Mouse (Mus musculus) liver, postnatal 0 days (tissue): ENCODE measurements at regions not wholly inside any gene's neighbourhood (a gene's known extent, or its start where the extent isn't known, plus 50 kb on each side); places are given as distances from the start of the nearest gene placed in this dataset.

ENCODE experiments used
- CTCF ChIP-seq: sonication (generic); IDR thresholded peaks from 2 replicates; pipeline ENCODE4 v1.5.1; 2016; ENCODE audit warnings: antibody characterized with exemption, low read depth
- EP300 ChIP-seq: IDR thresholded peaks from 2 replicates; pipeline ENCODE4 v1.6.1; 2016; ENCODE audit warnings: antibody characterized with exemption, low read depth, mild to moderate bottlenecking

- TF ChIP-seq CTCF (no peak), EP300 (0 out of 2 replicates have a peak, but pooled peaks have one; percentile 8)
Measured at GRCm38 (mm10) chr10:111079051-111079450, 69.1 kb upstream of the Zdhhc17 start.
